Mouse (Mus musculus) megakaryocyte, embryonic 14.5 days (primary cell): ENCODE data around the gene Slco2b1. TPM values are rescaled to one million over a fixed set of nuclear protein-coding genes. Genes with fewer than 3 reads are reported as not detected.
A peak's percentile ranks its signal among the peaks of the same experiment; 100 is the strongest.

Source experiments
- H3K27me3 ChIP-seq: replicated peaks from 2 replicates; pipeline ENCODE3; 2012; ENCODE audit warnings: inconsistent platforms
- H3K36me3 ChIP-seq: replicated peaks from 2 replicates; pipeline ENCODE3; 2012; ENCODE audit warnings: low read length, inconsistent platforms, mixed read lengths
- H3K4me1 ChIP-seq: 2 replicates; pipeline ENCODE4 v1.6.1; 2012; ENCODE audit warnings: inconsistent platforms
- H3K4me3 ChIP-seq: replicated peaks from 2 replicates; pipeline ENCODE3; 2012; ENCODE audit warnings: moderate library complexity, mild to moderate bottlenecking, inconsistent platforms
- H3K9me3 ChIP-seq: 2 replicates; pipeline ENCODE4 v1.6.1; 2012; ENCODE audit warnings: inconsistent platforms
- FLI1 ChIP-seq: IDR thresholded peaks from 2 replicates; pipeline ENCODE4 v1.6.1; 2012; ENCODE audit warnings: low read length, inconsistent platforms, mixed read lengths
- GATA1 ChIP-seq: IDR thresholded peaks from 3 replicates; pipeline ENCODE4 v1.6.1; 2012; ENCODE audit warnings: mixed read lengths, low read length, inconsistent platforms, borderline replicate concordance
- polyA plus RNA-seq: library from polyadenylated mRNA; stranded (reverse); fragments of >175 nt; gene quantifications from 2 replicates; pipeline ENCODE4 v1.2.3, GENCODE M21; 2012; ENCODE audit warnings: low replicate concordance; ENCODE audit not compliant: insufficient read depth

Gene Slco2b1
- polyA plus RNA-seq, 1 experiment = 4.3 TPM

- TF ChIP-seq FLI1 = no peak
- Histone ChIP-seq H3K4me3 (peak overlapping the region; percentile 18), H3K9me3 (no peaks in the 10 kb centered on the region), H3K27me3 (peaks cover 66% of the 10 kb centered on the region), H3K36me3 (no peaks in the 10 kb centered on the region), H3K4me1 (peaks cover 14% of the 10 kb centered on the region)
Measured at GRCm38 (mm10) chr7:99693976-99694375, 17.2 kb downstream of the Slco2b1 start.

- peaks cover 67% of the 10 kb centered on the region for H3K27me3 ChIP-seq
Measured at GRCm38 (mm10) chr7:99693387-99693786, 17.8 kb downstream of the Slco2b1 start.

GRCm38 (mm10) chr7:99692396-99692795 lies 18.7 kb downstream of the Slco2b1 start:
- H3K9me3 ChIP-seq = no peaks in the 10 kb centered on the region
- H3K4me1 ChIP-seq = peaks cover 14% of the 10 kb centered on the region
- H3K27me3 ChIP-seq = peaks cover 63% of the 10 kb centered on the region
- no peak for TF ChIP-seq GATA1
- TF ChIP-seq FLI1 = no peak
- no peak overlapping the region for H3K4me3 ChIP-seq
- H3K36me3 ChIP-seq = no peaks in the 10 kb centered on the region

More at GRCm38 (mm10) chr7:99693387-99693786, 17.8 kb downstream of the Slco2b1 start:
- Histone ChIP-seq H3K9me3 (no peaks in the 10 kb centered on the region), H3K4me3 (no peak overlapping the region), H3K4me1 (peaks cover 14% of the 10 kb centered on the region), H3K36me3 (no peaks in the 10 kb centered on the region)
- TF ChIP-seq FLI1 = no peak
- no peak for TF ChIP-seq GATA1

- H3K4me3 ChIP-seq = no peak overlapping the region
- peaks cover 12% of the 10 kb centered on the region for H3K4me1 ChIP-seq
- no peaks in the 10 kb centered on the region for H3K36me3 ChIP-seq
- TF ChIP-seq GATA1 (no peak), FLI1 (no peak)
- H3K27me3 ChIP-seq = peaks cover 61% of the 10 kb centered on the region
- no peaks in the 10 kb centered on the region for H3K9me3 ChIP-seq
Measured at GRCm38 (mm10) chr7:99690819-99691218, 20.3 kb downstream of the Slco2b1 start.

GRCm38 (mm10) chr7:99684086-99684485 lies 27.1 kb downstream of the Slco2b1 start:
- H3K36me3 ChIP-seq = no peaks in the 10 kb centered on the region
- H3K27me3 ChIP-seq = peaks cover 60% of the 10 kb centered on the region
- no peak for TF ChIP-seq GATA1
- no peak for TF ChIP-seq FLI1
- peaks cover 7% of the 10 kb centered on the region; the same call in 1 of the 2 replicates for H3K4me1 ChIP-seq
- H3K9me3 ChIP-seq = no peaks in the 10 kb centered on the region
- H3K4me3 ChIP-seq = no peak overlapping the region

- no peaks in the 10 kb centered on the region for H3K36me3 ChIP-seq
- H3K9me3 ChIP-seq = no peaks in the 10 kb centered on the region
- H3K27me3 ChIP-seq = peaks cover 57% of the 10 kb centered on the region
- peaks cover 1% of the 10 kb centered on the region; the same call in 1 of the 2 replicates for H3K4me1 ChIP-seq
- H3K4me3 ChIP-seq = no peak overlapping the region
- no peak for TF ChIP-seq FLI1
- no peak for TF ChIP-seq GATA1
Measured at GRCm38 (mm10) chr7:99680771-99681170, 30.4 kb downstream of the Slco2b1 start.

GRCm38 (mm10) chr7:99674890-99675289 lies 36.2 kb downstream of the Slco2b1 start:
- Histone ChIP-seq H3K27me3 (peaks cover 61% of the 10 kb centered on the region), H3K9me3 (no peaks in the 10 kb centered on the region), H3K36me3 (no peaks in the 10 kb centered on the region), H3K4me1 (peaks cover 20% of the 10 kb centered on the region), H3K4me3 (no peak overlapping the region)
- TF ChIP-seq GATA1 (no peak), FLI1 (no peak)

- peaks cover 20% of the 10 kb centered on the region for H3K4me1 ChIP-seq
- no peak for TF ChIP-seq FLI1
- TF ChIP-seq GATA1 = no peak
- H3K4me3 ChIP-seq = peak overlapping the region; percentile 72
- peaks cover 59% of the 10 kb centered on the region for H3K27me3 ChIP-seq
- no peaks in the 10 kb centered on the region for H3K36me3 ChIP-seq
- no peaks in the 10 kb centered on the region for H3K9me3 ChIP-seq
Measured at GRCm38 (mm10) chr7:99674209-99674608, 36.9 kb downstream of the Slco2b1 start.

GRCm38 (mm10) chr7:99673188-99673587 lies 38.0 kb downstream of the Slco2b1 start:
- H3K4me1 ChIP-seq = peaks cover 20% of the 10 kb centered on the region
- no peaks in the 10 kb centered on the region for H3K36me3 ChIP-seq
- H3K4me3 ChIP-seq = no peak overlapping the region
- TF ChIP-seq GATA1 (no peak), FLI1 (no peak)
- no peaks in the 10 kb centered on the region for H3K9me3 ChIP-seq
- H3K27me3 ChIP-seq = peaks cover 62% of the 10 kb centered on the region

- Histone ChIP-seq H3K4me3 (no peak overlapping the region), H3K36me3 (no peaks in the 10 kb centered on the region), H3K4me1 (peaks cover 20% of the 10 kb centered on the region), H3K27me3 (peaks cover 72% of the 10 kb centered on the region), H3K9me3 (no peaks in the 10 kb centered on the region)
- TF ChIP-seq GATA1 (no peak), FLI1 (no peak)
Measured at GRCm38 (mm10) chr7:99671544-99672435, 39.4 kb downstream of the Slco2b1 start.
